Mouse (Mus musculus) kidney, embryonic 16.5 days (tissue): ENCODE measurements around the gene Gast. TPM values are rescaled to one million over a fixed set of nuclear protein-coding genes. Genes with fewer than 3 reads are reported as not detected.
"Not testable (repeated sequence)": the region's sequence is repeated elsewhere in the genome, so short reads cannot be mapped to it uniquely, and the experiment has no call there.

Experiments
- ATAC-seq: fragments of 200-750 bp; cut with Nextera tagmentation; 2 replicates; pipeline ENCODE4 v1.8.0; 2017; ENCODE audit warnings: moderate TSS enrichment; ENCODE audit not compliant: low FRiP score, low TSS enrichment
- H3K27ac ChIP-seq: fragments of 300-500 bp; sonication (generic); 2 replicates; pipeline ENCODE4 v1.5.1; 2014; ENCODE audit warnings: low read length
- H3K27me3 ChIP-seq: fragments of 300-500 bp; sonication (generic); 2 replicates; pipeline ENCODE4 v1.6.1; 2014; ENCODE audit warnings: low read length, control low read depth, mixed read lengths; ENCODE audit not compliant: insufficient read depth
- H3K36me3 ChIP-seq: fragments of 300-500 bp; sonication (generic); 2 replicates; pipeline ENCODE4 v1.6.1; 2014; ENCODE audit warnings: low read length, control low read depth, mixed read lengths; ENCODE audit not compliant: insufficient read depth
- H3K4me1 ChIP-seq: fragments of 300-500 bp; sonication (generic); 2 replicates; pipeline ENCODE4 v1.6.1; 2014; ENCODE audit warnings: low read length, control low read depth, mixed read lengths; ENCODE audit not compliant: insufficient read depth
- H3K4me2 ChIP-seq: fragments of 300-500 bp; sonication (generic); replicated peaks from 2 replicates; pipeline ENCODE4 v1.6.1; 2014; ENCODE audit warnings: low read depth, low read length
- H3K4me3 ChIP-seq: fragments of 300-500 bp; sonication (generic); 2 replicates; pipeline ENCODE4 v1.5.1; 2014; ENCODE audit warnings: mild to moderate bottlenecking, low read length
- H3K9ac ChIP-seq: fragments of 300-500 bp; sonication (generic); replicated peaks from 2 replicates; pipeline ENCODE4 v1.6.1; 2014; ENCODE audit warnings: low read length
- H3K9me3 ChIP-seq: fragments of 300-500 bp; sonication (generic); 2 replicates; pipeline ENCODE4 v1.6.1; 2016; ENCODE audit warnings: low read length, control low read depth
- WGBS: fragments of 180-500 bp; shearing (Covaris S2); extraction: QIAGEN DNeasy Blood & Tissue Kit; methylation state at CpG from one replicate; pipeline ENCODE4 v1.1.7; 2014; 5-methylcytosine and 5-hydroxymethylcytosine counted together
- polyA plus RNA-seq: library from polyadenylated mRNA; unstranded; fragments of >200 nt; fragmentation: Nextera tagmentation; extraction: Ambion mirVana; gene quantifications from 2 replicates; pipeline ENCODE4 v1.2.1, GENCODE M21; 2015

Gast gene
- polyA plus RNA-seq, 1 experiment from 2014 or later: not detected

DNA sequence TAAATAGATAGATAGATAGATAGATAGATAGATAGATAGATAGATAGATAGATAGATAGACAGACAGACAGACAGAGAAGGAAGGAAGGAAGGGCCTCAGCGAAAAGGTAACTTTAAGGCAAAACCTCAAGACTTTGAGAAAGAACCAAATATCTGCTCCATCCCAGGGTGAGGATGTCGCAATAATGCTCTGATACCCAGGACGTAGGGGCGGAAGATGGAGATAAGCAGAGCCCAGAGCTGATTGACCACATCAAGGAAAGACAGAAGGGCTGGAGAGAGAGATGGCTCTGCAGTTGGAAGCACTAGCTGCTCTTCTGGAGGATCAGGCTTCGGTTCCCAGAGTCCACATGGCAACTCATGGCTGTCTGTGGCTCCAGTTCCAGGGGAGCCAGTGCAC lies 32.9 kb upstream of the Gast start:
- no peak overlapping the region for H3K4me3 ChIP-seq
- H3K36me3 ChIP-seq: no peaks in the 10 kb centered on the region
- H3K27ac ChIP-seq: no peak overlapping the region
- no peaks in the 10 kb centered on the region for H3K9me3 ChIP-seq
- H3K27me3 ChIP-seq: no peaks in the 10 kb centered on the region
- H3K4me1 ChIP-seq: 0 out of 2 replicates have a peak, but pooled peaks cover 4% of the 10 kb centered on the region
- WGBS: 88% methylated on average over 5 of the region's 5 CpGs
- no peak overlapping the region for H3K4me2 ChIP-seq
- ATAC-seq: no peak
- no peak overlapping the region for H3K9ac ChIP-seq

DNA sequence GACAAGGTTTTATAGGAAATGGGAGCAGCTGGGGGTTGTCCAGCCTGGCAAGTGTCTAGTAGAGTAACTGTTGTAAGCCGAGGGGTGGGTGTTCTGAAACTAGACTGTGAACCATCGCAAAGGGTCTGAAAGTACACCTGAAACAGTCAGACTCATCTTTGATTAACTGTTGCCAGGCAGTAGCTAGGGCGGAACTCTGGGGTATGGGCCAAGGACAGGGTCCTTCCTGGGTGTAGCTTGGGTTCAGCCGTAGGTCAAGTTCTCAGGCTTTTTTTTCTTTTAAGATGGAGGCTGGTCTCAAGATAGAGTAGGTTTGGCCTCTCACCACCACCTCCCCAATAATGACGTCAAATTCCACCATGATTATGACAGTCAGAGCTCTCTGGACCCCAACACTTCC lies 26.3 kb upstream of the Gast start:
- no peak for ATAC-seq
- H3K4me1 ChIP-seq: no peaks in the 10 kb centered on the region
- no peaks in the 10 kb centered on the region for H3K36me3 ChIP-seq
- no peak overlapping the region for H3K27ac ChIP-seq
- no peaks in the 10 kb centered on the region for H3K27me3 ChIP-seq
- 80% methylated on average over 5 of the region's 5 CpGs for WGBS
- H3K4me3 ChIP-seq: no peak overlapping the region
- no peak overlapping the region for H3K4me2 ChIP-seq
- no peaks in the 10 kb centered on the region for H3K9me3 ChIP-seq
- H3K9ac ChIP-seq: no peak overlapping the region

DNA sequence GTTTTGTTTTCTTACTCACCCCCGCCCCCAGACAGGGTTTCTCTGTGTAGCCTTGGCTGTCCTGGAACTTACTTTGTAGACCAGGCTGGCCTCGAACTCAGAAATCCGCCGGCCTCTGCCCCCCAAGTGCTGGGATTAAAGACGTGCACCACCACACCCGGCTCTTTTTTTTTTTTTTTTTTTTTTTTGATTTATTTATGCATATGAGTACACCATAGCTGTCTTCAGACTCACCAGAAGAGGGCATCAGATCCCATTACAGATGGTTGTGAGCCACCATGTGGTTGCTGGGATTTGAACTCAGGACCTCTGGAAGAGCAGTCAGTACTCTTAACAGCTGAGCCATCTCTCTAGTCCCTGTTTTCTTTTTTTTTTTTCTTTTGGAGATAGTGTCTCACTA lies 25.5 kb upstream of the Gast start:
- not testable (repeated sequence) for H3K4me1 ChIP-seq, H3K27me3 ChIP-seq, H3K27ac ChIP-seq, H3K4me3 ChIP-seq, ATAC-seq, H3K9ac ChIP-seq, H3K9me3 ChIP-seq, H3K4me2 ChIP-seq, H3K36me3 ChIP-seq
- WGBS: 79% methylated on average over 6 of the region's 6 CpGs

DNA sequence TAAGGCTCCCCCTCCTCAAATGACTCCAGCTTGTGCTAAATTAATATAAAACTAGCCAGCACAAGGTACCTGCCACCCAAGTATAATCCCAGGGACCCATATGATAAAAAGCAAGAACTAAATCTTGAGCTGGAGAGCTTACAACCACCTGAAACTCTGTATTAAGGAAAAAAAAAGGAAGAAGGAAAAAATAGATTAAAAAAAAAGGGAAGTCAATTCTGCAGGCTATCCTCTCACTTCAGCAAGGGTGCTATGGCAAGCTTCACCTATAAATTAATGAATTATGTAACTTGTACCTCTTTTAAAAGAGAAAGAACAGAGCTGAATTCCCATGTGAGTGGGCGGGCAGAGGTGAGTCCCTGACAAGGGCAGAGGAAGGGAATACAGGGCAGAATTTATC lies 22.6 kb upstream of the Gast start:
- Histone ChIP-seq H3K36me3 (no peaks in the 10 kb centered on the region), H3K9me3 (no peaks in the 10 kb centered on the region), H3K27ac (no peak overlapping the region), H3K4me1 (no peaks in the 10 kb centered on the region), H3K9ac (no peak overlapping the region), H3K4me3 (no peak overlapping the region), H3K4me2 (no peak overlapping the region), H3K27me3 (no peaks in the 10 kb centered on the region)
- 56% methylated on average over 1 of the region's 1 CpGs for WGBS
- no peak for ATAC-seq

DNA sequence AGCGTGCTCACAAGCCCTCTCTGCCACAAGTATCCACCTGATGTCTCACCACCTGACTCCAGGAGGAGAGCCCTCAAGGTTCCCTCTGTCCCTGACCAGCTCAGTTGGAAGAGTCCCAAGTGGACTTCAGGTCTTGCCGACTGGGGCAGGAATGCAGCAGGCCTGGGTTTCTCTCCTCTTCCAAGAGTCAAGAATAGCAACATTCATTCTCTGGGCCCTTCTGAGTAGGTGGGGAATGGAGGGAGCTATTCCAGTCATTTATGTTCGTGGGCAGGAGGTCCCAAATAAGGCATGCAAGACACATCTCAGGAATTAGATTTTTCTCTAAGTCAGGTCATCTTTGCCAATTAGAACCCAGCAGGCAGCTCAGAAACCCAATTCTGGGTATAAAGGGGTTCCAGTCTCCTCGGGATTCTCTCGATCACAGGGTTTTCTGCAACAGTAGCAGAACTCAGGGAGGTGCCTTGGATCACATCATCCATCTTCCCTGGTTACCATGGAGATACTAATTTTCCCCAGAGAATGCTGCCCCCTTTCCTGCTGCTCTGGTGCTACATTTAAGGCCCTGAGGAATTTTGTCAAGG lies 22.0 kb upstream of the Gast start:
- no peak overlapping the region for H3K4me2 ChIP-seq
- 37% methylated on average over 5 of the region's 5 CpGs for WGBS
- ATAC-seq: no peak
- no peak overlapping the region for H3K27ac ChIP-seq
- no peak overlapping the region for H3K4me3 ChIP-seq
- no peaks in the 10 kb centered on the region for H3K36me3 ChIP-seq
- no peaks in the 10 kb centered on the region for H3K9me3 ChIP-seq
- no peaks in the 10 kb centered on the region for H3K27me3 ChIP-seq
- no peak overlapping the region for H3K9ac ChIP-seq
- H3K4me1 ChIP-seq: no peaks in the 10 kb centered on the region

DNA sequence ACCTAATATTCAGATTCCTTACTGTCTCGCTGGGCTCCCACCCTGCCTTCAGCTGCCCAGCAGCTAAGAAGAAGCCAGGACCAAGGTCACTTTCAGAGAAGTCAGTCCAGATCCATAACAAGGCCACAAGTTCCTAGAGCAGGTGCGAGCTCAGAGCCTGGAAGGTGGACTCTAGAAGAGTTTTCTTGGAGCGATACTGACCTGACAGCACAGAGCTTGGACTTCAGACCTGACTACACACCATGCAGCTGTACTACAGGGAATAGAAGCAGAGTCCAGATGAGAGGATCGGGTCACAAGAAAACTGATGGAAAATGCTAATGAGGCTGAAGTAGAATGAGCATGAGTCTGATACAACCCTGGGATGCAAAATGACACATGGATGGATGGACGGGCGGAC lies 20.8 kb upstream of the Gast start:
- Histone ChIP-seq H3K27ac (no peak overlapping the region), H3K9ac (no peak overlapping the region), H3K4me3 (no peak overlapping the region), H3K4me1 (no peaks in the 10 kb centered on the region), H3K36me3 (no peaks in the 10 kb centered on the region), H3K9me3 (no peaks in the 10 kb centered on the region), H3K4me2 (no peak overlapping the region), H3K27me3 (no peaks in the 10 kb centered on the region)
- WGBS: 89% methylated on average over 6 of the region's 6 CpGs
- ATAC-seq: 0 out of 2 replicates have a peak, but pooled peaks have one; percentile 54

DNA sequence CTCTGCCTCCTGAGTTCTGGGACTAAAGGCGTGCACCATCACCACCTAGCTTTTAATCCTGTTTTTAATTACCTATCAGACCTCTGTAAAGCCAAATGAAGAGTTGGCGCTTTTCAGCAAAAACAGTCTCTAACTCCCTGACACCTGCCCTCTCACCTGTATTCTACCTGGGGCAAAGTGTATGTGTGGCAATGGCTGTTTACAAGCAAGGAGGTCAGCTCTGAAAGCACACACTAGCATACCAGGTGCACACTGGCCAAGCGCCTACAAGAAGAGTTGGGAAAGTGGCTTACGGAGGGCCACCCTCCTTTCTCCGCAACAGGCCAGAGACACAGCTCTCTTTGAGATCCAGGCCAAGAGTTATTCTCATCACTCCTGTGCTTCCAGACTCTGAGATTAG lies 18.8 kb upstream of the Gast start:
- Histone ChIP-seq H3K36me3 (no peaks in the 10 kb centered on the region; the same call in 1 of the 2 replicates), H3K27ac (no peak overlapping the region), H3K27me3 (no peaks in the 10 kb centered on the region), H3K4me3 (no peak overlapping the region), H3K9me3 (no peaks in the 10 kb centered on the region), H3K4me2 (no peak overlapping the region), H3K9ac (no peak overlapping the region), H3K4me1 (no peaks in the 10 kb centered on the region)
- 95% methylated on average over 5 of the region's 5 CpGs for WGBS
- no peak for ATAC-seq

DNA sequence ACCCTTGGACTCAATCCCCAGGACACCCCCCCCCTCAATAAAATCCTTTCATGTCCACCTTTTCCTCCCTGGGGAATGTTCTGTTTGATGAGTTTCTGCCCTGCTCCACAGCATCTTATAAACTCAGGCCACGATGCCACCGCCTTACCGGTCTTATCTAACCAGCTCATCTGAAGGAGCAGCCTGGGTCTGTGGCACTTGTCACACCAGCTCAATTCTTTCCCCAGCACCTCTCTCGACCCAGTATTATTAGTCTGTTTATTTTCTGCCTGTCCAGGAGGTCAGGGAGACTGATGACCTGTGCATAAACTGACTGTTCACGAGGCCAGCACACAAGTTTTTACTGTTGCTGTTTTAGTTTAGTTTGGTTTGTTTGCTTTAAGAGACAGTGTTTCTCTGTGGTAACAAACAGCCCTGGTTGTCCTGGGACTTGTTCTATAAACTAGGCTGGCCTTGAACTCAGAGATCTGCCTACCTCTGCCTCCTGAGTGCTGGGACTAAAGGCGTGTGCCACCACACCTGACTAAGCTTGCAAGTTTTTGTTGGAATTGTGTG lies 16.3 kb upstream of the Gast start:
- 53% methylated on average over 6 of the region's 6 CpGs for WGBS
- no peak overlapping the region for H3K9ac ChIP-seq
- H3K9me3 ChIP-seq: no peaks in the 10 kb centered on the region
- peaks cover 10% of the 10 kb centered on the region; the same call in 1 of the 2 replicates for H3K4me1 ChIP-seq
- no peaks in the 10 kb centered on the region for H3K27me3 ChIP-seq
- H3K4me2 ChIP-seq: no peak overlapping the region
- no peak overlapping the region for H3K4me3 ChIP-seq
- no peak for ATAC-seq
- H3K36me3 ChIP-seq: peaks cover 18% of the 10 kb centered on the region
- H3K27ac ChIP-seq: no peak overlapping the region

DNA sequence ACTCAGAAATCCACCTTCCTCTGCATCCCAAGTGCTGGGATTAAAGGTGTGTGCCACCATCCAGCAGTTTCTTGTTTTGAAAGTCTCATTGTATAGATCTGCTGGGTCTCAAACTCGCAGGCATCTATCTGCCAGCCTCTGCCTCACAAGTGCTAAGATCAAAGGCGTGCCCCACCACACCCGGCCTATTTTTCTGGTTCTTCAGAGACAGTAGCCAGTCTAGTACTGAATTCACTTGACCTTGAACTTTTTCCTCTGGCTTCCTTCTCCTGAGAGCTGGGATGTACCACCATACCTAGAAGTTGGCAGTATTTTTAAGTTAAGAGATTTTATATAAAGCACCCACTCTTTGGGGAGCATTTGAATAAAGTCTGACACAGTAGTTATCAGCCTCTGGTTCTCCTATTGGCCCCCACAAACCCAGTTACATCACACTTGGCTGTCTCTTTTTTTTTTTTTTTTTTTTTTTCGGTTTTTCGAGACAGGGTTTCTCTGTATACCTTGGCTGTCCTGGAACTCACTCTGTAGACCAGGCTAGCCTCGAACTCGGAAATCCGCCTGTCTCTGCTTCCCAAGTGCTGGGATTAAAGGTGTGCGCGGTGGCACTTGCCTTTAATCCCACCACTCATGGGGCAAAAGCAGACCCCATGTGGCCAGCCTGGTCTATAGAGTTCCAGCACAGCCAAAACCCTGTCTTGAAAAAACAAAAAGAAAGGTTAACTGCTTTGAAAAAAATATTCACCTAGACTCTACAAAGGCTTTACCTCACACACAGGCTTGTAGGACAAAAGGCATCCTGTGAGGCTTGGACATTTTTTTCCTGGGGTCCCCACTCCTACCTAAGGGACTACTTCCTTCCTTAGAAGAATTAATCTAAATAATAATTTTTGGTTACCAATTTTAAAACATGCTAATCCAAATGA lies 15.4 kb upstream of the Gast start:
- no peaks in the 10 kb centered on the region for H3K27me3 ChIP-seq
- peaks cover 18% of the 10 kb centered on the region for H3K36me3 ChIP-seq
- H3K4me2 ChIP-seq: peak overlapping the region; percentile 62
- H3K9me3 ChIP-seq: no peaks in the 10 kb centered on the region
- 85% methylated on average over 9 of the region's 10 CpGs for WGBS
- peak overlapping the region; percentile 44 for H3K4me3 ChIP-seq
- no peak for ATAC-seq
- H3K4me1 ChIP-seq: peaks cover 10% of the 10 kb centered on the region; the same call in 1 of the 2 replicates
- no peak overlapping the region; the same call in 1 of the 2 replicates for H3K27ac ChIP-seq
- peak overlapping the region; percentile 53; the same call in 1 of the 2 replicates for H3K9ac ChIP-seq
